Mouse (Mus musculus) adrenal gland, adult 2 months (tissue): ENCODE results near the gene BC024978. TPM values are rescaled to one million over a fixed set of nuclear protein-coding genes. Genes with fewer than 3 reads are reported as not detected.

Experiments used
- DNase-seq: peaks from one replicate; pipeline ENCODE4 v3.0.0; 2021
- polyA plus RNA-seq: library from polyadenylated mRNA; depleted of rRNA; stranded (reverse); fragments of >200 nt; gene quantifications from 2 replicates; pipeline ENCODE4 v1.2.3, GENCODE M21; 2012
- total RNA-seq, 2 experiments: library from RNA; stranded (reverse); gene quantifications; 2 replicates each; pipeline ENCODE4 v1.2.3; 2021

Gene BC024978
- total and polyA plus RNA-seq, 3 experiments = 21.6 to 24.9 (median 24.9) TPM

DNA sequence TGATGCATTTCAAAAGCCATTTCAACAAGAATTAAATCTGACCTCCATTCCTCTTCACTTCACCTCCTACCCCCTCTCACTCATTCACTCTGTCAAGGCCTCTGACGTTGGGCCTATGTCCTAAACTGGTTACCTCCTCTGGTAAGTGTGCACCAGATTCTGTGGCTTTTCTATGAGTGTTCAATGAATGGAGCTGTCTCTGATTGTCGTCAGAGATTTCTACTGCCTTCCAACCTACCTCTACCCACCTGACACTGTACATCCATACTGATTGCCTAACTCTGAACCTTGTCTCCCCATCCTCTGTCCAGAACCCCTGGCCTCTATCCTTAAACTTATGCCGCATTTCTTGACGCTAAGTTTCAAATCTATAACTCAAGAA, 17.6 kb upstream of the BC024978 start:
- no peak for DNase-seq

DNA sequence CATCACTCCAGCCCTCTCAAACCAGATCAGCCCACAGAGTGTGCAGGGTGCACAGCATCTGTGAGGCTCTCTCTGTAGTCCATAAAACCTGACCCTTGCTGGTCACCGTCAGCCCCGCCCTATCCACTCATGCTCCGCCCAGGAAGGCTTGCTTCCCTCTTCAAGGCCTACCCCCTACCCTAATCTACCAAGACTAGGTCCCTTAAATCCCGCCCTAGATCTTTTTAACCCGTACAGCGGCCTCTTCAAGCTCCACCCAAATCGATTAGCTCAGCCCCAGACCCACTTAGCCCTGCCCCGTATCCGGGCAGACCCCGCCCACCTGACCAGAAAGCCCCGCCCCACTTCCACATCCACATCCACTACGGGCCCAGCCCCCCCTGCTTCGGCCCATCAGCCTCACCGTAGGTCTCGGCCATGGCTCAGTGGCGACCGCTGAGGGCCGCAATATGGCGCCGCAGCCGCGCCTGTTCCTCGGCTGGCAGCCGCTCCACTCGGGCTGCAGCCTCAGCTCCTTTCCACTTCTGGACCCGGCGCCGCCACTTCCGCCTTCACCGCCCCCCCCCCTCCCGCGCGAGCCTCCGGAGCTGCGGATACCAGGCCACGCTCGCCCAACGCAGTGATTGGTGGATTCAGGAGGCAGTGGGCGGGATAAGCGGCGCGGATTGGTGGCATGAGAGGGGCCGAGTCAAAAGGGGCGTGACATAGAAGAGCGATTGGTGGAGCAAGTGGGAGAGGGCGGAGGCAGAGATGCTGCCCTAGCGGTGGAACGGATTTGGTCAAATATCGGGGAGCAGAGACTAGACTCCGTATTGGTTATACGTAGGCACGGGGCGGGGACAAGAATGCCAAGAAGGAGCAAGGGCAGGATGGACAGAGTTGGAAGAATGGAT, 17.0 kb upstream of the BC024978 start, which contains the start of gene Rab4b:
Rab4b (minus strand) TSS at position 573 of the 893 bp plus-strand sequence.
- peak; percentile 99 for DNase-seq

DNA sequence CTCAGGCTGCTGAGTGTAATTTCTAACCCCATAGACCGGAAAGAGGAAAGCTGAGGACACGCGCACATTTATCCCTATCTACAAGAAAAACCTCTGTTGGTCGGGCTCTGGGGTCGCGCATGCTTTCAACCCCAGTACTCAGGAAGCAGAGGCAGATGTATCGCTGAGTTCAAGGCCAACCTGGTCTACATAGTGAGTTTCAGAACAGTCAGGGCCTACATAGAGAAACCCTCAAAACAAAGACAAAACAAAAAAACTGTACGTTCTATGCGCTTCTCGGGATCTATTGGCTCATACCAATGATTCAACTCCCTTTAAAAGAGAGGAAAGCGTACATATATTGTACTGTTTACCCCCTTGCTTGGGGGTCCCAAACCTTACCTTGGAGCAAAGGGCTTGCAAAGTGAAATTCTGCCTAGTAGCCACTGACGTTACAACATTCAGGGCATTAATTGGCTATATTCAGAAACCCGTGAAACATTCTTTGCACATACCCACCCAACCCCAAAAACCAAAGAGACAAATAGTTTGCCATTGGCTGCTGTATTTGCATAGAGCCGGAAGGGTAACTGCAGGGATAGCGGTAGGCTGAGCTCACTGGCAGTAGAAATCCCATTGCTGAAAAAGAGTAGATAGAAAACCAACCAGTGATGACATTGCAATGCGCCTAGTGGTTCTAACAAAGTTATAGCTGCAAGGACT, 16.2 kb upstream of the BC024978 start:
- no peak for DNase-seq

DNA sequence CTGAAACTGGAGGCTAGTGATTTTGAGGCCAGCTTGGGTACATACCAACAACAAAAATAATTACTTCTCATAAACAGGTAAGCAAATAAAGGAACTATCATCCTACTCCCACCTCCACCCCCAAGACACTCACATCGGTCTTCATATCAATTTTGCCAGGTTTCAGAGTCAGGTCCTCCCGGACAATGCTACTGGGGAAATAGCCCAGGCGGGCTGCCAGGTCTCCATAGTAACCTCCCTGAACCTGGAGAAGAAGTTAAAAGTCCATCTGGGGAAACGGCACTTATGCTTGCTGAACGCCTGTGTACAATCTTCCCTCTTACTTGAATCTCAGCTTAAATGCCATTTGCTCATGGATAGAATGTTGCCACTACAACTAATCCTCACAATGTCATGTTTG, 15.5 kb upstream of the BC024978 start:
- peak; percentile 72 for DNase-seq

DNA sequence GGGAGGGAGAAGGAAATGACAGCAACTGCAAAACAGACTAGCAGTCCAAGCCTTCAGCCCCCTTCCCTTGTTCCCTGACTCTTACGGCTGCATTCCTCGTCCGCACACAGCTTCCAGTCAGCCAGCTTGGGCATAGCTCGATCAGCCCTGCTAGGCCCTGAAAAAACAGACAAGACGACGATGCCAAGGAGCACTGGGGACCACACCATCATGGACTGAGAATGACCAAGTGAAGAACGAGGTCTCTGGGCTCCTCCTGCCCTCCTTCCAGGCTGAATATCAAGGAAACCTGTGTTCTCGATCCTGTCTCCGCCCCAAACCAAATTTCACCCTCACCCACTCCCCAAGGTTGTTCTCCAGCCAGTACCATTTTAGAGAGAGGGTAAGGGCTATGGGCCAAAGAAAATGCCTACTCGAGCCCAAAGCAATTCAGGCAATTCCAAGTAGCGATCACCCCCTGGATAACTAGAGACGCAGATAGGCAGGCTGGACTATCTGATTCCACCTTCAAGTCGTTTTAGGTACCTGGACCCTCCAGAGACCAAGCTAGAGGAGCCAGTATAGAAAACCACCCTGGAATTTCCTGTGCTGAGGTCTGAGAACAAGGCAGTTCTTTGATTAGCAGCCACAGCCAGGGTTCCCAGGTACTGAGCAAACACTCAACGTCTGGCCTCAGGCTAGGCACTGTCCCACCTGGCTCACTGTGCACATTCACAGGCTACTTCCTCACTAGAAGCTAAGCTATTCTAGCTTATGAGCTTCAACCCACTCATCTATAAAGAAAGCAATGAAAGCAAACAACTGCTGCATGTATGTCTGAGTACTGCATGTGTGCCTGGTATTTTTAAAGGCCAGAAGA, 14.5 kb upstream of the BC024978 start, which contains the start of the genes Gm21983 and Mia:
Gm21983 (minus strand) TSS at position 250 of the 859 bp plus-strand sequence.
Mia (minus strand) TSS at position 321 of the 859 bp plus-strand sequence.
- DNase-seq = no peak

DNA sequence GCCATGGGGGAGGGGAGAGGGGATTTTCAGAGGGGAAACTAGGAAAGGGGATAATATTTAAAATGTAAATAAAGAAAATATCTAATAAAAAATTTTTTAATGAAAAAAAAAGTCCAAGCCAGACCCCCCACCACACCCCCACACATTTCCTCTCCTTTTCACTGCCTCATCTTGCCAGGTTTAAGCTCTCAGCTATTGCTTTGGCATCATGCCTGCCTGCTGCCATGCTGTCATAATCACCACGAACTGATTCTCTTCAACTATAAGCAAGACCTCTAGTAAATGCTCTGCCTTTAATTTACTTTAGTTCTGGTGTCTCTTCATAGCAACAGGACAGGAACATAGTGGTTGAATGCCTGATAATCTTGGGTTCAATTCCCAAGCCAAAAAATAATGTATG, 13.1 kb upstream of the BC024978 start:
- DNase-seq = no peak

DNA sequence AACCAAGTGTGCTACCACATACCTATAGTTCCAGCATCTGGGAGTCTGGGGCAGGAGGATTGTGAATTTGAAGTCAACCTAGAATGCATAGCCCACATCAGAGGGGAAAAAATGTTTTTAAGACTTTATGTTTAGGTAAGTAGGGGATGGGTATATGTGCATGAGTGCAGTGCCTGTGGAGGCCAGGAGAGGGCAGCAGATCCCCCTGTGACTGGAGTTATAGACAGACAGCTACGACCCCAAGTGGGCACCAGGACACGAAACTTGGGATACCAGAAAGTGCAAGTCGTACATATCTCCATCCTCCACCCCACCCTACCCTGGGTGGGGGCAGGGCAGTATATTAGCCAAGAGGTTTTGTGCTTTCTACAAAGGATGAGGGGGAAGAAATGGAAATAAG, 10.6 kb upstream of the BC024978 start:
- no peak for DNase-seq

DNA sequence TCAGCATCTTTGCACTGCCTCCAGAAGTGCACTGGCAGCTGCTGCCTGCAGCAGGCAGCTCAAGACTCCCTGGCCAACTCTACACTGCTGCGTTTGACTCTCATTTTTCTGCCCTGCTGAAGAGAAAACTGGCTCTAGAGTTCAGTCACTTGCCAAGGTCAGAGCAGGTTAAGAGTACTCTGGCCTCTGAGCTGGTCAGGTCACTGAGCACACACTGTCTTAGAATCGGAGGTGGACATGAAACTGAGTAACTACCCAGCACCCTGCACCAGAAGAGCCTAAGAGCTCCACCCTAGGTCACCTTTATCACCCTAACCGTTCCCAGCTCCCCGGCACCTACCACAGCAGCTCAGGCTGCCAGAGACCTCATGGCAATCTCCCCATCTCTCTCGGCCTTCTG, 9.6 kb upstream of the BC024978 start:
- DNase-seq = no peak

DNA sequence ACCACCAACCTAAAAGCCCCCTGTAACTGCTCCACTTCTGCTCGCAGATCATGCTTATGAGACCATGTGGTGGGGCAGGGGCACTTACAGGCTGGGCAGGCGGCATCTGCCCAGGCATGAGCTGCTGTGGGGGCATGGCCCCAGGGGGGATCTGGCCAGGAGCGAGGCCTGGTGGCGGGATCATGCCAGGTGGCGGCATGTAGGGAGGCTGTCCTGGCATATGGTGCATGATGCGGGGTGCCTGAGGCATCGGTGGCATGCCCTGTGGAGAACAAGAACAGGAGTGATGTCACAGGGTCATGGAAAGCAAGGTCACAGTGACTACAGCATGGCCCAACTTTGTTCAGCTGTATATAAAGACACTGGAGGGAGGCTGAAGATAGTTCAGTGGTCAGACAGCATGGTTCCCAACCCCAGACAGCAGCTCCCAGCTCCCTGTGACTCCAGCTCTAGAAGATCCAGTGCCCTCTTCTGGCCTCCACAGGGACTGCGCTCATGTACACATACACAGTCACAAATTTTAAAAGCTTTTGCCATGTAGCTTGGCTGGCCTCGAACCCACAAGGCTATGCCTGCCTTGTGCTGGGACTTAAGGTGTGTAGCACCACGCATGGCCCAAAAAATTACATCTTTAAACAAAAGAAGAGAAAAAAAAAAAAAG, 6.2 kb upstream of the BC024978 start:
- DNase-seq = no peak

DNA sequence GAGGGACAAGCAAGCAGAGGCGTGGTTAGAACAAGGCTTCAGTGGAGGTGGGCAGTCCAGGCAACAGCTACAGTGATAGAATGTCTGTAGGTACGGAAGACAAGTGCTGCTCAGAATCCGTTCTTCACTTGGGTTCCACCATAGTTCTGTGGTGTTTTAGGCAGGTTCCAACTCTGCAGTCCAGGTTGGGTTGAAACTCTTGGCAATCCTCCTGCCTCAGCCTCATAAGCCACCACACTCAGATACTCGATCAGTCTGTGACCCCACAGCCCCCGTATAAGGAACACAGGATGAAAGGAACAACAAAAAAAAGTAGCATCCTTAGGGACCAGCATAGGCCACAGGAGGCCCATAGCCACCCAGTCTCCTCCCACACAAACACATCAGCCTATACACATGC, 3.1 kb upstream of the BC024978 start:
- DNase-seq = no peak

DNA sequence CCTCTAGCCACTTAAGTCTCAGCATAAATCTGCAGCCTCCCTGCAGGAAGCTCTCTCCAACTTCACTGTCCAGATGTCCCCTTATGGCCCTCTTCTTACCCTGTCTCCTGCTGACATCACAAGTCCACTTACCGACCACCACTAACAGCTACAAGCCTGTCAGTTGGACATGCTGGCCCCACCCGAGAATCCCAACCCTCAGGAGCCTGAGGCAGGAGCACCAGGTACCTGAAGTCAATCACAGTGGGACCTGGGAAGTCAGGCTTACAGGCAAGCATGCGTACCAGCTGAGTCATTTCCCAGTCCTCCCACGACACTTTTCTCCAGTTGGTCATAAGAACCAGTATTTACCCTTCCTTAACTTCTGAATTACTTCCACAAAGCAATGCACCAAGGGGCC, 1.9 kb upstream of the BC024978 start:
- no peak for DNase-seq

DNA sequence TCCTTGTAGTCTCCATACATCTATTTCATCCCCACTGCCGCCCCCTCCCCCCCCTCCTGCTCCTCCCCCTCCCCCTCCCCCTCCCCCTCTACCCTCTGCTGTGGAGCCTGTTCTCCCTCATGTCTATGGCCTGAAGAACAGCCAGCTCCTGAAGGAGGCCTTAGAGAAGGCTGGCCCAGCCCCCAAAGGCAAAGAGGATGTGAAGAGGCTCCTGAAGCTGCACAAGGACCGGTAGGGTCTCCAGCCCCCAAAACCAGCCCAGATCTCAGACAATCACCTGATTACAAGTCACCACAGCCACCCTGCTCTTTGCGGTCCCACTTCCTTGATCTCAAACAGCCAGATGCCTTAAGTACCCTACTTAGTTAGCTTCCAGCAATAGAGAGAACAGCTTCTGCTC, 1.6 kb downstream of the BC024978 start:
- no peak for DNase-seq

DNA sequence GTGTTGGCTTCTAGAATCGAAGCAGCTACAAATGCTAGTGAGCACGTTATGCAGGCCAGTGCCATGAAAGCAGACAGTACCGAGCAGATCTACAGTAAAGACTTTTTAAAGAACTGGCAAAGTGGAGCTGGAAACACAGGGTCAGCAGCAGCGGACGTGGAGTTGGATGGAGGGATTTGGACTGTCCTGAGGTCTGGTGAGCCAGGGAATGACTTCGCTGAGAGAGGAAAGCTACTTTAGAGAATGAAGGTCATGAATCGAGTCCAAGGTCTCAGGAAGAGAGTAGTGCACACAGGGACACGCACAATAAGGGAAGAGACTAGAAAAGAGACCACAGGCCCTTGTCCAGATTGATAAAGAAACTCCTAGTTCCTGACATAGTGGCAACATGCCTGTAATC, 2.1 kb downstream of the BC024978 start:
- peak; percentile 71 for DNase-seq

DNA sequence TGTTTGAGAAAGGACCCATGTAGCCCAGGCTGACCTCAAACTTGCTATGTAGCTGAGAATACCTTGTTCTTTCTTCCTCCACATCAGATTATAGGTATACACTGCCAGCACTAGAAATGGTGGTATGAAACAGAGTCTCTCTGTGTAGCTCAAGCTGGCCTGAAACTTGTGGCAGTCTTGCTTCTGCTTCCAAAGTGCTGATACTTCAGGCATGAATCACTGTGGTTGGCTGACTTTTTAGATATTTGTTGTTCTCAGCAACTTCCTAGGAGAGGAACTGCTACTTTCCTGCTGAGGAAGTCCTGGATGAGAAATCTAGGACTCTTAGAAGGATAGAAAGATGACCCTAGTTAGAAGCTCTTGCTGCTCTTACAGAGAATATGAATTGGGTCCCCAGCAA, 2.8 kb downstream of the BC024978 start:
- DNase-seq = no peak

DNA sequence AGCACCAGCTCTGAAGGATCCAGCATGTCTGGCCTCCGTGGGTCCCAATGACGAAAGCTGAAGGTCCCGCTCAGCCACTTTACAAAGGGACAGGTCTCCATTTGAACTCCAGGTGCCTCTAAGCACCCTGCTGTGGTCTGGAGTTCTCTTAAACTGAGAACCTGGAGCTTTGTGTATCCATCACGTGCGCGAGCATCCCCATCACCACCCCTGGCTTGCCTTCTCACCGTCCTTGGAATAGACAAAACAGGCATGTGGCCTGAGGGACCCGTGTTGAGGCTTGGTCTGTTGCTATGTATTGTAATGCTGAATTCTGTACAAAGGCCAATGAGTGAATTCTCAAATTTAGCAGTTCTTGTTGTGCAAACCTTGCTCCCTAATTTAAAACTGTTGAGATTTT, 3.2 kb downstream of the BC024978 start:
- DNase-seq = no peak

DNA sequence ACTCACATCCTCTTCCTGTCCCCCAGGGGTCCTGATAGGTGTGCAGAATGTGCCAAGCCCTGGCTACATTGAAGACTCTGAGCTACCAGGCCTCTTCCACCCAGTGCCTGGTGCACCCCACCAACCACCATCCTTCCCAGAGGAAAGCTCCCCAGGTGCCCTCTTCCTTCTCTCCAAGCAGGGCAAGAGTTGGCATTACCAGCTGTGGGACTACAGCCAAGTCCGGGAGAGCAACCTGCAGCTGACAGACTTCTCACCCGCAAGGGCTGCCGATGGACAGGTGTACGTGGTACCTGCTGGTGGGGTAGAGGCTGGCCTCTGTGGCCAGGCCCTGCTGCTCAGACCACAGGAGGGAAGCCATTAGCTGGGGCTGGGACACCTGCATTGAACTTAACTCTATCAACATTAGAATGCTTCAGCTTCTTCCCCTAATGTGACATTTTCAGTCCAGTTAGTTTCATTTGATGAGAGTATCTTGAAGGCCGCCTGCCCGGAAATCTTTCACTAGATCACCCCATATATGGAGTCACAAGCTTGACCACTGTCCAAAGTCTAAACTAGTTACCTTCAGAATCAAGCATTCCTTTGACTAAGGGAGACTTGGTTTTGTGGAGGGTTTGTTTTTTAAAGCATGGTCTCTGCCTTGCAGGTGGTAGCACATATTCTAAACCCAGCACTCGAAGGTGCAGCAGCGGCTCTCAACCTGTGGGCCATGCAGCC, 8.3 kb downstream of the BC024978 start:
- no peak for DNase-seq

DNA sequence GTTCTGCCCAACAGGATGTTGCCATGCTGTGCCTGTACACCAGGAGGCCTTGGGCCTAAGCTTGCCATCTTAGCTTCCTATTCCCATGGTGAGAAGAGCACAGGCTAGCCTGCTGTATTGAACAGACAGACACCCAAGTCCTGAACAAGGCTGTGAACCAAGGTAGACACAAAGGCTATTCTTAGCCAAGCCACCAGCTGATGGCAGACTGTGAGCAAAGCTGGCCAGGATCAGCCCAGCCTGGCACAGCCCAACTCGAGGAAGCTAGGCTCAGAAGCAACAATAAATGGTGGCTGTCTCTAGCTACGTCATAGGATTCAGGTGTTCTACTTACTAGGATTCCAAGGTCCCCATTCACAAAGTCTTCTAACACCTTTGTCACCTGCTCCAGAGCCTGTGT, 17.0 kb downstream of the BC024978 start:
- no peak for DNase-seq

DNA sequence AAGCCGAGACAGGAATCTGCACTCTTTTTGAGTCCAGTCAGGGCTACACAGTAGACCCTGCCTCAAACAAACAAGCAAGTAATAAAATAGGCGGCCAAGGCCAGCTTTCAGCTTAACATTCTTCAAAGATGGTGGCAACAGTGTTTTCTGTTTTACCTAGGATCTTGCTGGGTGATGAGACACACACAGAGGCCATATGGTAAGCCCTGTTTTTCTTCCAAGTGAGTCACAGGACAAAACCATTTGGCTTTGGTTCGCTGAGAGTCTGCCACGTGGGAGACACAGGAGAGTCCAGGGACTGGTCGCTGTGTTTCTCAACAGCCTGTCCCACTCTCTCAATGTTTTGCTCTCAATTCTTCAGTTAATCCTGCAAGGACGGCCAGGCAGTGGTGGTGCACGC, 23.0 kb downstream of the BC024978 start:
- peak; percentile 50 for DNase-seq

DNA sequence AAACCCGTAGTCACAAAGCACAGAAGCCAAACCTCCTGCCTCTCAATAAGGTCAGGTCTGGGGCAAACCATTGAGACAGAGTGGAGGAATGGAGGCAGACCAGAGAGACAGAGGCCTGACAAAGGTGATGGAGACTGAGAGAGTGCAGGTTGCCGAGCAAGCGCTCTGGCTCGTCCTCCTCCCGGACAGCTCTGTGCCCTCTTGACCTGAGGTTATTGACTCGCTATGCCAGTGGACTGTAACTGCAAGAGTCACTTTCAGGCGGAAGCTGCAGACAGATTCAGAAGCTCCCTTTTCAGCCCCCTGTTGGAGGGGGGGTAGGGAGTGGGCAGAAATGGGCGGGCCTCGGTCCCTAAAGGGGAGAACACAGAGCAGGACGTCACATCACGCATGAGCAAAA, 24.4 kb downstream of the BC024978 start:
- DNase-seq = no peak

DNA sequence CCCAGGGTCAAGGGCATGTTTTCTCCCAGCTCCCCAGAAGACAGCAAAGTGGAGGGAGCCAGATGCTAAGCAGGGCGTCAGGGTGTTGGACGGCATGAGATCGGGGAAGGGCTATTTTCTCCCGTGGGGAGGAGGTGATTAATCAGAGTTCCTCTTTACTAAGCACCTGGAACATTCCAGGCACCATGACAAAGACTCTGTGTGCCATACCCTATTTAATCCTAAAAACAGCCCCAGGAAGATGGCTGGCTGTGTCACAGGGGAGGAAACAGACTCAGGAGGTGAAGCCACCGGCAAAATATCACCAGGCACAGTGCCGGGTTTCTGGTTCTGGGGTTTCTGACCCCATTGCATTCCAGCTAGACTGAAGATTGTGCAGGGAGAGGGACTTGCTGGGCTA, 26.4 kb downstream of the BC024978 start:
- DNase-seq = no peak

DNA sequence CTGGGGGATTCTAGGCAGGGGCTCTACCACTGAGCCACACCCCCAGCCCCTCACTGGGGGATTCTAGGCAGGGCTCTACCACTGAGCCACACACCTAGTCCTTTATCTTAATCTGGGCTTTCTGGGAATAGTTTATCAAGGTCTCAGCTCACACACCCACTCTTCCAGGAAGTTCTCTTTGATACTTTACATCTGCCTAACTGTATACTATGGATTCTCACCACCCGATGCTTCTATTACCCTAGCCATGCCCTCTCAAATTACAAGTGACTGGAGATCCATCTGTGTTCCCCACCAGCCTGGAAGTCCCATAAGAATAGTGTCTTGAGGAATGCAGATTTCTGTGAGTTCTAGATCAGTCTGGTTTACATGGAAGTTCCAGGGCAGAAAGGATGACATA, 27.0 kb downstream of the BC024978 start:
- DNase-seq = no peak
